Mouse (Mus musculus): ENCODE measurements around the gene Smarcc1.
A peak's percentile ranks its signal among the peaks of the same experiment; 100 is the strongest.
"Not testable (repeated sequence)": the region's sequence is repeated elsewhere in the genome, so short reads cannot be mapped to it uniquely, and the experiment has no call there.

Gene Smarcc1

GRCm38 (mm10) chr9:110116977-110117778 is at the start of gene Smarcc1:
TSS of gene Smarcc1 (plus strand) at chr9:110117708.
- peak; percentile 91 for DNase-seq

- no peak for DNase-seq
Measured at GRCm38 (mm10) chr9:110068745-110069144, 48.8 kb upstream of the Smarcc1 start.

- no peak for DNase-seq
Measured at GRCm38 (mm10) chr9:110070358-110070757, 47.1 kb upstream of the Smarcc1 start.

GRCm38 (mm10) chr9:110071011-110071410 is 46.5 kb upstream of the Smarcc1 start:
- no peak for DNase-seq

GRCm38 (mm10) chr9:110071843-110072242 is 45.7 kb upstream of the Smarcc1 start:
- peak; percentile 95 for DNase-seq

GRCm38 (mm10) chr9:110076468-110076867 is 41.0 kb upstream of the Smarcc1 start:
- DNase-seq: not testable (repeated sequence)

GRCm38 (mm10) chr9:110081066-110081465 is 36.4 kb upstream of the Smarcc1 start:
- DNase-seq: no peak

- DNase-seq: no peak
Measured at GRCm38 (mm10) chr9:110084201-110084964, 33.1 kb upstream of the Smarcc1 start.

GRCm38 (mm10) chr9:110085693-110086092 is 31.8 kb upstream of the Smarcc1 start:
- no peak for DNase-seq

GRCm38 (mm10) chr9:110093303-110093702 is 24.2 kb upstream of the Smarcc1 start:
- peak; percentile 65 for DNase-seq

GRCm38 (mm10) chr9:110094761-110095160 is 22.7 kb upstream of the Smarcc1 start:
- no peak for DNase-seq

GRCm38 (mm10) chr9:110097791-110098190 is 19.7 kb upstream of the Smarcc1 start:
- DNase-seq: no peak

GRCm38 (mm10) chr9:110100627-110101600 is 16.6 kb upstream of the Smarcc1 start:
- peak; percentile 98 for DNase-seq

- no peak for DNase-seq
Measured at GRCm38 (mm10) chr9:110116353-110116976, 1.0 kb upstream of the Smarcc1 start.

- DNase-seq: no peak
Measured at GRCm38 (mm10) chr9:110117779-110118139, 251 bp downstream of the Smarcc1 start, which contains the start of gene Dhx30. TSS of gene Dhx30 (minus strand) at chr9:110117830.

GRCm38 (mm10) chr9:110118249-110118648 is 741 bp downstream of the Smarcc1 start:
- no peak for DNase-seq

GRCm38 (mm10) chr9:110121424-110121823 is 3.9 kb downstream of the Smarcc1 start:
- DNase-seq: no peak

- no peak for DNase-seq
Measured at GRCm38 (mm10) chr9:110123322-110123721, 5.8 kb downstream of the Smarcc1 start.

- not testable (repeated sequence) for DNase-seq
Measured at GRCm38 (mm10) chr9:110124008-110124540, 6.6 kb downstream of the Smarcc1 start.

- DNase-seq: peak; percentile 20
Measured at GRCm38 (mm10) chr9:110130896-110131524, 13.5 kb downstream of the Smarcc1 start.

GRCm38 (mm10) chr9:110131525-110132197 is 14.2 kb downstream of the Smarcc1 start:
- DNase-seq: peak; percentile 100
